Mouse (Mus musculus) heart, adult 18-20 months (tissue): ENCODE results near the gene Tnfsf4. TPM values are rescaled to one million over a fixed set of nuclear protein-coding genes. Genes with fewer than 3 reads are reported as not detected.

Experiments used
- DNase-seq, 2 experiments: peaks; one replicate each; pipeline ENCODE4 v3.0.0; 2021 to 2022; ENCODE audit warnings: mixed read lengths in 1 of 2
- long read RNA-seq, 2 experiments: library from polyadenylated mRNA; stranded (forward); transcript quantifications; one replicate each; pipeline ENCODE4 v2.0.0; 2021
- total RNA-seq, 2 experiments: library from RNA; stranded (reverse); gene quantifications; 2 replicates each; pipeline ENCODE4 v1.2.3; 2021

Tnfsf4 gene
- total RNA-seq: not detected
- long read RNA-seq, experiment 1: 0 reads
- long read RNA-seq, experiment 2: 0 reads

DNA sequence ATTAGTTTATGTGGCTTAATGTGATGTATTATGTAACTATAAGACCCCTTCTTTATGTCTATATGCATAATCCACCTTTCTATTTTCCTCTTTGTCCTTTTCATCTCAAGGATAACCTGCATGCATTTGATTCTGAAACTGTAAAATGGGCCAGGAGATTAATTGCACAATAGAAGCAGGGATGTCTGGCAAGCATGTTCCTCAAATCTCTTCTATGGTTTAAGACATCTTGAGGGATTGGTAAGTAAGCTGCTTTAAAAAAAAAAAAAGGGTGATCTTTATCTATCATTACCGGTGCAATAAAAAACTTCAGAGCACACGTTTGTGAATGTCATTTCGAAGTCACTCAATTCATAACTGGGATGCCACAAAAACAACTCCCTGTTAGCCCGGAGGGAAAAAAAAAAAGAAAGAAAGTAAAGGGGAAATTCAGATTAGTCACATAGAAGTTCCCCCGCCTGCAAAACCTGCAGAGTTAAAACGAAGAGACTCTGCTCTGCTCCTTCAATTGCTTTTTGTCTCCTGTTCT is at the start of gene Tnfsf4:
Gene Tnfsf4 (plus strand): TSS at position 479 of the 529 bp plus-strand sequence.
- no peak for DNase-seq

DNA sequence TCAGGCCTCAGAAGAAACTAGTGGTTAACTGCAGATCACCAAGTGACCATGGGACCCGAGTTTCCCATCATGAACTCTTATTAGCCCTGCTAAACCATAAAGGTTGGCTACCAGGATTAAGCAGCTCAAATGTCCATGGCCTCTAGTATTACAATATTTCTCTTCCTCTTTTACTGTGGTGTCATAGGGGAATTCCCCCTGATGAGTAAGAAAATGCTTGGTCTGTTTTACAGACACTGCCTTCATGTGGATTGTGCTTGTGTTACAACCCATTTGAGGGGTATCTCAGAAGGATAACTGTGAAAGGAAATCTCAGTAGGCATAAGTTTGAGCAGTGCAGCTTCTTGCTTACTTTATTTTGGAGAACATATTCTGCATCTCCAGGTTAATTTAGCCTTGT is 44.2 kb upstream of the Tnfsf4 start:
- no peak for DNase-seq

DNA sequence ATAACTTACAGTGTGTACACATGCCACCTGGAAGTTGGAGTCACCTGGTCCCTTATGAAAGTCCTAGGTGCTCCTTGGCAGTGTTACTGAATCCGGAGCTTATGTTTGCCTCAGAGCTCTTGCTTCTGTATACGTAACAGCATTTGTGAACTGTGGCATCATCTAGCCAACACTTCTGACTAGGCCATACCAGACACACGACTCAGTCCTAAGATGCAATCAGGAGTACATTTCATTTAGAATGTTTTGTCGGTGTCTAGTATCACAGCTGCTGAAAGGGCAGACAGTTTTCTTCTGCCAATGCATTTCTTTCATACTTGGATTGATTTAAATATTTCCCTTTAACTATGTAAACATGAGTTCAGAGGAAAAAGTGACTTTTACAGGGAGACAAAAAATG is 30.2 kb upstream of the Tnfsf4 start:
- DNase-seq: no peak

DNA sequence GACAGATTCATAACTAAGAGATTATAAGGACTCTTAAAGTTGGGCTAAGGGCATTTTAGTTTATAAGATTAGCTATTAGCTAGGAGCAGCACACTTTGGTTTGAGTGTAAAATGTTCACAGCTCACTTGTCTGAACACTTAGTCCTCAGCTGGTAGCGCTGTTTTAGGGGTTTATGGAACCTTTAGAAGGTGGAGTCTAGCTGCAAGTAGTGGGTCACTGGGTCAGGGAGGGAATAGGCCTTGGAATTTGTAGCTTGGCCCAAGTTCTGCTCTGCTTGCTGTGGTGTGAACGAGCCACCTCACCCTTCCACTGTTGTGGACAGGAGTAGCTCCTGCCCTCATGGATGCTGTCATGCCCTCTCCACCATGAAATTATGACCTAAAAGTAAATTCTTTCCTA is 23.3 kb upstream of the Tnfsf4 start:
- no peak for DNase-seq

DNA sequence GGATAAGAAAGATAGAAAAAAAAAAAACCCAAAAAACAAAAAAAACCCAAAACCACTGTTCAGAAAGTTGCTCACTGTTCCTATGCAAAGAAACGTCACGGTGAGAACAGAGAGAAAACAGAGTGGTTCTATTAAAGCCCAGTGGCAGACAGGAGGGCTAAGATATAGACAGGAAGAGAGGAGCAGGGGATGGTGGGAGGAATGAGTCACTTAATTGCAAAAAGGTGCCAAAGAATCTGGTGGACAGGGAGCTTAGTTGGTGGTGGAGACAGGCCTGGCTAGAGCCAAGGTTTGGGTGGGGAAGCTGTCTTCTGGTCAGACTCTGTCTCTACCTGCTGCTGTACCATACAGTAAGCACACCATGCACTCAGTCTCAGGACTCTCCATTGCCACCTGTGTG is 19.3 kb upstream of the Tnfsf4 start:
- DNase-seq: no peak

DNA sequence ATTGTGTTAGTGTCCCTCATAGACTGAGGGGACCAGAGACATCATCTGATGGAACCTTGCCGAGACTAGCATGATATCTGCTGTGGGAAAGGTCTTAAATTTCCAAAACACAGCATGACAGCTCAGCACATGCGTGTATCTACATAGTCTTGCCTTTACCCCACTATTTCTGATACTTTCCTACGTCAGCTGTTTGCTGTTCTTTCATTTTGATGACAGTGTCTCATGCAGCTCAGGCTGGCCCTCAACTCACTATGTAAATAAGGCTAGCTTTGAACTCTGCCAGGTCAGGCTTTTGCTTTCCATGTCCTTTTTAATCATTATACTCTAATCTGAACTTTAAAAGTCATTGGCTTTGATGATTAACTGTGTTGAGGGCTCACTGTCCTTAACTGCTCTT is 16.6 kb upstream of the Tnfsf4 start:
- DNase-seq: no peak

DNA sequence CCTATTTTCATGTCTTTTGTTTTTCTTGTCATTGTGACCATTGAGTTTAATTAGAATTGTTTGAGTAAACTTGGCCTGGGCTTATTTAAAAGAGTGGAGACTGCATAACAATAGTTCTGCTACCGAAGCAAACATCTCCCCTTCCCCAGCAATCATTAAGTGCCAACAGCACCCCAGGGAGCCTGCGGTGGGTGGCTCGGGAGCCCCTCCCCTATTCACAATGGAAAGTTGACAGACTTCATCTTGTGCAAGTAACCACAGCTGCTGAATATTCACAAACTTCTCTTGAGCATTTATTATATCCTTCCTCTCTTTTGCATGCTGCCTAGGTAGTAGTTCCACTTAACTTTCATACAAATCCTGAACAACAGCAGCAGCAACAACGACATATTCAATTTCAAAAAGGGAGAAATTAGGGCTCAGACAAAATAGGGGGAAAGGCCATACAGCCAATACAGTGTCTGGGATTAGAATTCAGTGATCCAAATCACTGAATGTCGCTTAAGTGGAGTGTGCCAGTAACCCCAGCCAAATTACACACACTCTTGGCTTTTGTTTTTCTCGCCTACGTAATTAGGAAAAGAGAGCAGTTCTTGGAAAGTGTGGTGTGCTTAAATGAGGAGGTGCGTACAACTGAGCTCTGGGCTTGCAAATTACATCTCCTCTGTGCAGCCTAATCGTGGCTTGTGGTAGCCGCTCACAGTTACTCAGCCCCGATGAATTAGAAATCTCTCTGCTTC is 15.4 kb upstream of the Tnfsf4 start:
- DNase-seq: peak; percentile 23 to 36

DNA sequence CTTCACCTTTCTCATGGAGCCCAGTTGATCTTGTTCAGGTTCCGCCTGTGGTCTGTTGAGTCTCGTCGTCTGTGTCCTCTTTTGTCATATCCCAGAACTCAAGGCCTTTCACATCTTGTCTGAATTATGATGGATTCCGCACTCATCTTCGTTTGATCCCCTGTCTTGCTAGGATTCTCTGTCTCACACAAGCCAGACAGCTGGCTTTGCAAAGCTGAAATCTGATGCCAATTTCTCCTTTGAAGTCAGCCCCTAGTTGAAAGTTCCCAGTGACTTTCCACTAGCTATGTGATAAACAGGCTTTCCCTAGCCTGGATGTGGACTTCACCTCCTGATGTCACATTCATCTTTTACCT is 14.8 kb upstream of the Tnfsf4 start:
- DNase-seq: no peak

DNA sequence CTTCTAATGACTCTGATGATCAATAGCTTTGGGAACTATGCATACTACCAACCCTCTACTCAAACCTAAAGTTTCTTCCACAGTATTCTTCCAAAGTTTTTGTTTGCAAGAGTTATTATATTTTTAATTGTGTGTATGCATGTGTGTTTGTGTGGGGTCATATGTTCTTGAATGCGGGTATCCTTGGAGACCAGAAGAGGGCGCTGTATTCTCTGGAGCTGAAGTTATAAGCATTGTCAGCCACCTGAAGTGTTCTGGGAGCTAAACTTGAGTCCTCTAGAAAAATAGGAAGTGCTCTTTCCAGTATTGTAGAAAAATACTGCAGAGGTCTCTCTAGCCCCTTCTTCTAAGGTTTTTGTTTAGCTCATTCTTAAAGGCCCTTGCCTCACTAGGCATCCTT is 5.1 kb upstream of the Tnfsf4 start:
- DNase-seq: no peak

DNA sequence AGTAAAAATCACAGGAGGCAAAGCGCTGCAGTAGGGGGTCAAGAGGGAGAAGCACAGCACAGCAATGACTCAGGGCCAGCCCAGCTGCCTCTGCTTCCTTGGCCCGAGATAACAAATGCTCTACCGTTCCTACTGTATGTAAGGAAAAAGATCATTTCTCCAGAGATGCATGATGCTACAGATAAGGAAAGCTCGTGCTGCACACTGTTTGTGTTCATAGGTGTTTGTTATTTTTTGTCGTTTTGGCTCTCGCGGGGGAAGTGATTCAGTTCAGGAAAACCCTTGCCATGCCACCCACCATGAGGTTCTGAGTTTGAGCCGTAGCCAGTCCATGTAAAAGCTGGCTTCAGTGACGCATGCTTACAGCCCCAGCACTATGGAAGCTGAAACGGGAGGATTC is 2.3 kb upstream of the Tnfsf4 start:
- DNase-seq: no peak

DNA sequence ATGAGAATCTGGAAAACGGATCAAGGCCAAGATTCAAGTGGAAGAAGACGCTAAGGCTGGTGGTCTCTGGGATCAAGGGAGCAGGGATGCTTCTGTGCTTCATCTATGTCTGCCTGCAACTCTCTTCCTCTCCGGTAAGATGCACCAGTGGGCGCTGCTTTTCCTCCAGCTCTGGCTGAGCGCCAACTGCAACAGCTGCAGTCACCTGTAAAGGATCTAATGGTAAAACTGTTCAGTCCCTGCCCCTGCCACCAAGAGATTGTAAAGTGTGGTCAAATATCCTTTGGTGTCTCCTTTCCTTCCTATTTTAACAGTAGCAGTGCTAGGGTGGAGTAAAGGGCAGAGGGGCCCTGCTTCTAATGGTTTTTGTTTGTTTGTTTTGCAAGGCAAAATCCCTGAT is 401 bp downstream of the Tnfsf4 start:
- peak in 1 of 2 experiments; percentile 7 for DNase-seq

DNA sequence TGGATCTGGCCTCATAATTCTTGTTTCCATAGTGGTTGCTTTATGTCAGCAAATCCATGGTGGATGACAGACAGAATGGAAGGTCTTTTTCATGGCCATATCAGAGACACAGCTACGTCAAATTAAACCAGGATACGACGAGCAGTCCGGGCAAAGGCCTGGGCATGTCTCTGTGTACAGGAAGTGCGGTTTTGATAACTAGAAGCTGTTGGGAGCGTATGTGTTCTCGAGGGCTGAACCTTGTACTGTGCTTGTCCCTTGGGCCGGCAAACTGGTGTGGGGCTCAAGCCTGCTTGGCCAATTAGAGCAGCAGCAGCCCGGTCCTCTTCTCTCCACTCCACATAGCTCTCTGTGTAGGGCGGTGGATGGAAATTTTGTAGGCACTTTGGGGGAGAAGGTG is 1.1 kb downstream of the Tnfsf4 start:
- DNase-seq: peak in 1 of 2 experiments; percentile 1

DNA sequence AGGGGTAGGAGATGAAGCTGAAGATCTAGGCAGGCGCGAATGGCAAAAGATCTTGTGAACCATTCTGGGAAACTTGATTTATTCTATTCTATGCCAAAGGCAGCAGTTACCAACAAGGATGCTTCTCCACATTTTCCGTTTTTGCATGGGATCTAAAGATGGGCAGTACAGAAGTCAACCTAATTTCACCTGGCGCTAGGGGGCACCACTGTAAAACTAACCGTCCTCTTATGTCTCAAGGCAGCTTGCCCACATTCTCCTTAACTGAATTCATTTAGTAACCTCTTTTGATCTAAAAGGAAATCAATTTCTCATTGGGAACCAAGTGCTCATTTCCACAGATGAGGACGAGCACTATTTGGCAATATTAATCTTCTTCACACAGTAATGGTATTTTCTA is 4.9 kb downstream of the Tnfsf4 start:
- peak; percentile 62 to 91 for DNase-seq

DNA sequence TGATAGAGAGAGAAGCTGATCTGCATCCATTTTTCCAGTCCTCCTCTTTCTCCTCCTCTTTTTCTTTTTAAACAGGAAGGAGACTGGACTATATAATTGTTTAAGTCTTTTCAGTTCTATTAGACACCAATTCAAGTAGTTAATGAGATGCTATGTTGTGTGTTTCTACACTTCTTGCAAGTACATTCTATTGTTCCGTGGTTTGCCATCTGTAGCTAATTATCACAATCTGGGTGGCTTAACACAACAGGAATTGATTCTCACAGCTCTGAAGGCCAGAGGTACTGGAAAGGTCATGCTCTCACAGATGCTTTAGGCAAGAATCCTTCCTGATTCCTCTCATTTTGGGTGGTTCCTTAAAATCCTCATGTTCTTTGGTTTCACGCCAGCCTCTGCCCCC is 7.9 kb downstream of the Tnfsf4 start:
- no peak for DNase-seq

DNA sequence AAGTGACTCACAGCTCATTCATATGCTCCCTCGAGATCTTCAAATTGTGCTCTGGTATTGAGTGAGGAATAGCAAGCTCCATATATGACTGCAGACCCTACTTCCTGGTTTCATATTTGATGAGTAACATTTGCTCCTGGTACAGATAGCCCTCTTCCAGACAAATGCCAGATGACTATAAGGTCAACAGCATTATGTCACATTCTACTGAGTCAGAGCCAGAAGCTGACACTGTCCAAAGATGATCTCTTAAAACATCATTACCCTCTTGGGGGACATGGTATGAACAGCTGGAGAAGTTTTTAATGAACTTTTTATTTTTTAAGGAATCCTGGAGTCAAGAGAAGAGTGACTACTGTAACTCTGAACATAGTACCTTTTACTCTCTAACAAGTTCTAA is 11.3 kb downstream of the Tnfsf4 start:
- peak in 1 of 2 experiments; percentile 0 for DNase-seq

DNA sequence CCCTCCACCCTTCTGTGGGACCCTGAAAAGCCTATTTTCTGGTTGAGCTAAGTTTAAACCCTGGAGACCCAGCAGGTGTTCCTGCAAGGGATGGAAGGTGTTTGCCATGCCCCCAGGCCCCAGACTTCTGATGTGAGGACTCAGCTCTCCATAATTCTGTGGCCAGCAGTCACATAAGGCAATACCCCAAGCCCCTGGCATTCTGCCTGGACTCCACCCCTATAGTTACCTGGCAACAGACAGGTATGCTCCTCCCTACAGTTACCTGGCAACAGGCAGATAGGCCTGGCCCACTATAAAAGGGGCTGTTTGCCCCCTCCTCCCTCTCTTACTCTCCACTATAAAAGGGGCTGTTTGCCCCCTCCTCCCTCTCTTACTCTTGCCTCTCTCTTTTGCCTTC is 24.7 kb downstream of the Tnfsf4 start:
- no peak for DNase-seq

DNA sequence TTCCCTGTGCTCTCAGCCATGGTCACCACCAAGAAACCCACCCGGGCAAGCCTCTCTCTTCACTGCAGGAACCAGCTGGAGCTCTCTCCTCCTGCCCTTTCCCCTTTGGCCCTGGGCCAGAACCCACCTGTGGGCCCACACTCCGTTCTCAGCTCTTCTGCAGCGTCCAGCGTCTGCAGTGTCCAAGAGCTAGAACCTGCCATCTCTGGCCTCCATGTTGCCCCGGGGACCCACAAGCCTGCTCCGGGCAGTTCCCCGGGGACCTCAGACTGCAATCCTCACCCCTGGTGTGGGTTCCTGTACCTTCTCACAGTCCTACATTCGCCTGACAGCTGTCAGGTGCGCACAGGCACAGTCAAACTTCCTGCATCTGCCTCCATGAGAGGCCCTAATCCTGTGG is 25.4 kb downstream of the Tnfsf4 start:
- no peak for DNase-seq

DNA sequence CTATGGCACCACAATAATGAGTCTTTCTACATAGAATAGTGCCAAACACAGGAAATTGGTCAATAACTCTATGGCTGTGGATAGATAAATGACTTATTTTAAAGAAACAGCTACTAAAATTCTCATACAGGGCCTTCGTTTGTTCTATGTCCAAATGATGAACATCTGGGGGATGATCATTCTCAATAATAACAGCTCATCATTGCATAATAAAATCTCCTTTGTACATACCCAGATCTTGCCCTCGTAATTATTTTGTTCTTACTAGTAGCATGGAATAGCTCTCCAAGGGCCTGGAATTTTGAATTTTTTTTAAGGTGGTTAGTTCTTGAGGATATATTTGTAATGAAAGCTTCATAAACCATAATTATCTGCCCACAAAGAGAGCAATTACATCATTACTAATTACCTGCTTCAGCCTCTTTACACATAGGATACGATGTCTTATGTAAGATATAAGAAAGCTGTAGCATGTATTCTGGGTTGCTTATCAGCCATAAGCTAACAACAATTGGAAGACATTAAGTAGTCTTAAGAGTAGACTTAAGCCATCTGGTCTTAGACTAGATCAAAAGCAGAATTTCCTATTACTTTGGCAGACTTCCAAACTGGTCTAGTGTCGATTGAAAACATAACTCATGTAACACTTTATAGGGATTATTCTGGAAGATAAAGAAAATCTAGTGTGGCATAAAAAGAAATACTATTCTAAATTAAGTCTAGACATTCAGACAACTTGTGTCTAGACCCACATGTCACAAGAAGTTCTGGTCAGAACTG is 31.3 kb downstream of the Tnfsf4 start:
- no peak for DNase-seq

DNA sequence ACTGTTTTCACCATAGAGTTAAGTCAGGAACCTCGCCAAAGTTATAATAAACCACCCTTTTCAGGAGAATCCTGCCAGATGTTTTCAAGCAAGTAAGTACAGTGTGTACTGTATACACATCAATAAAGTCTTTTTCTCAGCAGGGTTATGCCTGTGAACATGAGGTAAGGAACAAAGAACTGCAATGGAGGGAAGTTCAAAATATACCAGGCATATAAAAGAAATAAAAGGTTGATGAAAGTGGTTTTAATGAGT is 31.8 kb downstream of the Tnfsf4 start:
- DNase-seq: no peak

DNA sequence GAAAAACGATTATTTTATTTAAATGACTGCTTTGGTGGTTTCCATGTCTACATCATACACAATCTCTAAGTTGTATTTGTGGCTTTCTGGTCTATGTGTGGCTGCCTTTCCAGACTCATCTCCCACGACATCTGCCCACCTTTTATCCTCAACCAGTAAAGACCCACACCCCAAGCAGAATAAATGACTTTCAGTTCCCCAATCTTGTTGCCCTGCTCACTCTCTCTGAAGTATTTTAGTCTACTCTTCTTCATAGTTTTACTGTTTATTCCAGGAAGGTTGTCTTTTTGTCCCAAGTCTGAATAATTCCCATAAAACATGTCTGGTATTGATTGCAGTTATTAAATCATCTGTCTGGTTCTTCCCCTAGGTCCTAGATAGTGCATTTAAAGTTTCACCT is 40.6 kb downstream of the Tnfsf4 start:
- DNase-seq: no peak

DNA sequence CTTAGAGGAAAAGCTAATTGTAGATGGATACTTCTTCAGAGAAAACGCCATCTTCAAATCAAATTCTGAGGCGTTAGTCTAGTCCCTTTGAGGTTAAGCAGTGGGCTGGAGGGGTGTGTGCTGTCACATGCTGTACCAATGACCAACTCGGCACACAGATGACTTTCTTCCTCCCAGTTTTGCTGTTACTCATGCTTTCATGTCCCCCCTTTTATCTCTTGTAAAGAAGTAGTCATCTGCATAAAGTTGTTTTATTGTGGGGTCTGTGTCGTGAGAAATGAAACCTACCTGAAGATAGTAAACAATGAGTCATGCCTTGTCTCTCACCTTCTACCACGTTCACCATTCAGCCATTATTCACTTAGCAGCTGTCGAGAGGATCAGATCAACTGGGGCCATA is 41.3 kb downstream of the Tnfsf4 start:
- no peak for DNase-seq

DNA sequence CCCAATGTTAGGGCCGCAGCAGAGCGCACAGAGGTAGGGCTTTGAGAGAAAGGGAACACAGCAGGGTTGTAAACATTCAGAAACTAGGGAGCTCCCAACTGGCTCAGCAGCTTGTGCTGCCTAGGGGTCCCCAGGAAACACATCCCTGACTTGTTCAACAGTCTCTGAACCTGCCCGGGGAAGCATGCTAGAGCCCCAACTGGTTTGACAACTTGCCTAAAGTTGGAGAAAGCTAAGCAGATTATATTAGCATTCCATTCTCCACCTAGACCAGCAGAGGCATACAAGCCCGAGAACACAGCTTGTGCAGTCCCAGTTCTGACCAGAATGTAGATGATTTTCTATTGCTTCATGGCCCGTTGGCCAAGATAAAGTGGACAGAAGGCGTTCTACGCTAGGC is 49.6 kb downstream of the Tnfsf4 start:
- no peak for DNase-seq

DNA sequence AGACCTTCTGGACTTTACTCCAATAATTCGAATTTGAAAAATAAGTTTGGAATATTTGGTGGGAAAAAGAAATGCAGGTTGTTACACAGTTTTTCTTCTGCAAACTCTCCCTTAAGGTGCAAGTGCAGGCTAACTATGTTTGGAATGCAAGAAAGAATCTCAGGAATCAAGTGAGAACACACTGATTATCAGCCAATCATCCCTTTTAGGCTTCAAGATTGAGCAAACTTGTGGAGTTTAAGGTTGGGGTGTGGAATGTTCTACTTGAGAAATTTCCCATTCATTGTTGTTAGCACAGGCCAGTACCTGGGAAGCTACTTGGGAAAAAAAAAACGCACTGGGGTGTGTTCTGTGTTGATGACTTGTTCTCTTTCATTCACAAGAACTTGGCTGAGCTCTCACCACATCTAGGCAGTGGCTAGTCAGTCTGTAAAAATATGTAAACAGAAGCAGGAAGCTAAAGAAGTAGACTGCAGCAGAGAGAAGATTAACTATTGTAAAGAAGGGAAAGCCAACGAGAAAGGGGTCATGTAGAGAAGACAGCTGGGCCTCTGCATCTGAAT is 56.6 kb downstream of the Tnfsf4 start:
- no peak for DNase-seq

DNA sequence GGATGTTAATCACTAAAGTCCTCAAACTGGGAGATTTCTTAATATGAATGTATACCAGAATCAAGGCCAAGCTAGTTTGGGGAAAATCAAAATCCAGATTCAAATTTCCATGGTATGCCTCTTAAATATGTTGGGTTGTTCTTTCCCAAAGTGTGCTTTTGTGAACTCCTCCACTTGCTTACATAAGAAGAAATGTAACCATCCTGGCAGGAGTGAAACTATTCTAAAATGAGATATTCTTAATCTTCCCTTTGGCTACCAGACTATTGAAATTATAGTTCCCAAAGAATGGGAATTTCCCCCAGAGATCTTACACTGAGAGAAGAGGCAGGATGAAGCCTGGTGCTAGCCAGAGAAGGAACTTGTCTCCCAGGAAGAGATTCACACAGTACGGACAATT is 57.0 kb downstream of the Tnfsf4 start:
- DNase-seq: no peak
